Mouse (Mus musculus) frontal cortex, adult (tissue): ENCODE data around the gene Mcpt1.
"Not testable (repeated sequence)": the region's sequence is repeated elsewhere in the genome, so short reads cannot be mapped to it uniquely, and the experiment has no call there.

Source experiments
- ATAC-seq: cut with Nextera tagmentation; 2 replicates; pipeline ENCODE4 v1.9.2; 2017; ENCODE audit warnings: mild to moderate bottlenecking, moderate library complexity, mixed read lengths; ENCODE audit not compliant: low TSS enrichment

Gene Mcpt1

GRCm38 (mm10) chr14:56017671-56018070 is at the start of gene Mcpt1:
Gene Mcpt1, plus strand, starts transcription at chr14:56017971.
- ATAC-seq, result not testable (repeated sequence)

GRCm38 (mm10) chr14:55987464-55987863 is 30.3 kb upstream of the Mcpt1 start:
- not testable (repeated sequence) for ATAC-seq

GRCm38 (mm10) chr14:56013147-56013546 is 4.6 kb upstream of the Mcpt1 start:
- no peak for ATAC-seq

GRCm38 (mm10) chr14:56013924-56014323 is 3.8 kb upstream of the Mcpt1 start:
- ATAC-seq, result no peak

- ATAC-seq, result peak; percentile 57; the same call in 1 of the 2 replicates
Observed at GRCm38 (mm10) chr14:56019446-56019845, 1.7 kb downstream of the Mcpt1 start.

GRCm38 (mm10) chr14:56021305-56021704 is 3.5 kb downstream of the Mcpt1 start:
- ATAC-seq, result not testable (repeated sequence)

GRCm38 (mm10) chr14:56030395-56030794 is 12.6 kb downstream of the Mcpt1 start, which contains the start of gene Mcpt9:
Gene Mcpt9, minus strand, starts transcription at chr14:56030495.
- not testable (repeated sequence) for ATAC-seq

- ATAC-seq, result no peak
Observed at GRCm38 (mm10) chr14:56034433-56034832, 16.7 kb downstream of the Mcpt1 start.

- ATAC-seq, result not testable (repeated sequence)
Observed at GRCm38 (mm10) chr14:56041792-56042191, 24.0 kb downstream of the Mcpt1 start, which contains the start of gene Mcpt2. Gene Mcpt2, plus strand, starts transcription at chr14:56042041.

- no peak for ATAC-seq
Observed at GRCm38 (mm10) chr14:56055408-56055807, 37.6 kb downstream of the Mcpt1 start.

- no peak for ATAC-seq
Observed at GRCm38 (mm10) chr14:56057722-56058121, 40.0 kb downstream of the Mcpt1 start.

GRCm38 (mm10) chr14:56062213-56062612 is 44.4 kb downstream of the Mcpt1 start, which contains the start of gene Mcpt4:
Gene Mcpt4, minus strand, starts transcription at chr14:56062313.
- not testable (repeated sequence) for ATAC-seq
